Mouse (Mus musculus) heart, adult 8-10 months (tissue): ENCODE results near the gene Gpc5. TPM values are rescaled to one million over a fixed set of nuclear protein-coding genes. Genes with fewer than 3 reads are reported as not detected.

ENCODE experiments used
- DNase-seq: peaks from one replicate; pipeline ENCODE4 v3.0.0; 2022; ENCODE audit warnings: low spot score
- total RNA-seq, 4 experiments: library from RNA; stranded (reverse); gene quantifications; 2 replicates each; pipeline ENCODE4 v1.2.4; 2022

Gpc5 gene
- total RNA-seq, 4 experiments from 2014 or later = not detected

GRCm38 (mm10) chr14:115831854-115832625 is 740.0 kb downstream of the Gpc5 start:
- no peak for DNase-seq

- DNase-seq = no peak
These were observed 751.8 kb downstream of the Gpc5 start for GRCm38 (mm10) chr14:115843783-115844182.

- no peak for DNase-seq
These were observed 752.9 kb downstream of the Gpc5 start for GRCm38 (mm10) chr14:115844773-115845427.

DNA sequence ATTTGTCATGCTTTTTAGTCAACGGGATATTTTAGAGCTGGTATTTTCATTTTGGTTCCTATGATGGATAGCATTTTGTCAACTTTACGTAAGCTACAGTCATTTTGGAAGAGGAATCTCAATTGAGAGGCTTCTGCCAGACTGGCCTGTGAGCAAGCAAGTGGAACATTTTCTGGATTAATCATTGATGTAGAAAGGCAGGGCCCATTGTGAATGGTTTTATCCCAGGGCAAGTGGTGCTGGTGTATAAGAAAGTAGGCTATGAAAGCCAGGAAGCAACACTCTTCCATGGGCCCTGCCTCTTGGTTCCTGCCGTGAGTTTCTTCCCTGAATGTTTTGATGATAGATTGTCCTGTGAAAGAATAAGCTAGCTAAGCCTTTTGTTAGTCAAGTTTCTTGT is 777.1 kb downstream of the Gpc5 start:
- no peak for DNase-seq

GRCm38 (mm10) chr14:115976062-115976461 is 884.0 kb downstream of the Gpc5 start:
- no peak for DNase-seq

- DNase-seq = no peak
These were observed 887.2 kb downstream of the Gpc5 start for GRCm38 (mm10) chr14:115979233-115979632.

DNA sequence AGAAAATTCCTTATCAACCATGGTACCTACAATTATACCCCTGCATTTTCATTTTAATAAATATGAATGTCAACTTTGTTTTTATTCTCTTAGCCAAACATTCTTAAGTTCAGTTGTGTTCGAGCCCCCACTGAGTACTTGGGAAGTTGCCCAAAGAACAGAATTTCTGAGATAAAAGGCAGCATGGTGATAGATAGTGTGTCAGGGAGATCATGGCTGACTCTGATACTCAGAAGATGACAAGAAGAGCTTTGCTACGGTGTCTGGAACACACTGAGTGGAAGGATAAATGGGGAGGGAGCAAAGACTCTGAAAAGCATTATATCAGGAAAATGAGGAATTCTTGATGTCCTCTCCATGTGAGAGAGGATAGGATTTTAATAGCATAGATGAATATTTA is 898.7 kb downstream of the Gpc5 start:
- no peak for DNase-seq

DNA sequence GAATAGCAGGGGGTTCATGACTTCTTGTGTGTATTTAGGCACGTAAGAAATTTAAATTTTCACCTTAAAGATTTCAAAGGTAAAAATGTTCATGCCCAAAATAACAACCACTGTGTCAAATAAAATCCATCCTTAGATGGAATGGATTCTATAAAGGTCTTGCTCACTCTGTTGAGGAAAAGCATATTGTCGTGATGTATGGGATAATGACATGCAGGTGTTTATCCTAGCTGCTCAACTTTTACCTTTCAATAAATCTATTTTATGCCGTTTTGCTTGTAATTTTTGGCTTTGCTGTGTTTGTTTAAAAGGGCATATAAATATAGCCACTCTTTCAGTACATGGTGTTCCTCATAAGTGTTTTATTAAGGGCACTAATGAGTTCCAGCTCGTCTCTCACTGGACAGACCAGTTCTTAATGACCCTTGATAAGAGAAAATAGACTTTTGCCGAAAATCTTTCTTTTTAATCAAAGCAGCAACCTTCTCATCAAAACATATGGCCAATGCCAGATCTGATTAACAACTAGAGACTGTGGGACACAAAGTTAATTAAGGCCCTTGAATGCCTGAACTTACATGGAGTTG is 901.6 kb downstream of the Gpc5 start:
- DNase-seq = no peak

DNA sequence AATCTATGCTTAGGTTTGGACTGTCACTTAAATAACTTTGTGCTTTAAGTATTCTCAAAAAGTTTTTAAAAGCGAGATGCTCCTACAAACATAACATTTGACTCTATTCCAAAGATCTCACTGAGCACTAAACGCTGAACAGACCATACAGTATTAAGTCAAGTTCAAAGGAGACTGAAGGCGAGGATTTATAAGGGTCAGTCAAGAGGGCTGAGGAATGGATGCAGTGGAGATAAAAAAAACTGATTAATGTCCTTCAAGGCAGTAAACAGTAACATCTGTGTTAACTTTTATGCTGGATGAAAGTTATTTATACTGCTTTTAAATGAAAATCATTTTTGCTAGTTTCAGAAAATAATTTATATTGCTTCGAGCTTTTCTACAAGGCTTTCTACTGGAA is 906.9 kb downstream of the Gpc5 start:
- DNase-seq = no peak

DNA sequence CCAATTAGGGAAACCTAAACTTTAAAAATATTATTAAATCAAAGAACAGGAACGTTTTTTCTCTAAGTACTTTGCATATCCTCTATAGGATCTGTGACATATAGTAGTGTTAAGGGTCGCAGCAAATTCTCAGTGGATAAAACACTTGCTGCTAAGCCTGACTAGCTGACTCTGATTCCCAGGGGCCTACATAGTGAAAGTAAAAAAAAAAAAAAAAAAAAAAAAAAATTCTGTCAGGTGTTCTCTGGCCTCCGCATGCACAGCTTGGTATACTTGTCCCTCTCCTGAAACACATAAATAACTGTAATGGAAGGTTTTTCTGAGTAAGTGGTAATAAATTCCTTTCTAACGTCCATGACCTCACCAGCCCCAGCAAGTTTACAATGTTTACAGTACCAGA is 995.0 kb downstream of the Gpc5 start:
- DNase-seq = no peak

DNA sequence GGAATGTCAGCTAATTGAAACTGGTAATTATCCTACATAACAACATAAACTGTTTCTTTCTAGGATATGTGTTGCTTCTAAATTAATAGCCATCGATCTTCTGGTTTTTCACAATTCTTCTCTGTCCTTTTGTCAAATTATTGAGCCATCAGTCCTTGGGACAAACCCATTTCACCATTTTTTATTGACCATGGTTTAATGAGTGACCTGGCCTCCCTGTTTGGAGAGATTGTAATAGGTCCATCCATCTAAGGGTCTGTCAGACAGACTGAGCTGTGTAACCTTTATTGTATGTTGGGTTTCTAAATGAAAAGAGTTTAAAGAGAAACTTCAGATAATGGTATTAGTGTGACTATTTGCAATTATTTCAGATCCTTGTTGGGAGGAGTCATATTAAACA is 1035.9 kb downstream of the Gpc5 start:
- no peak for DNase-seq

GRCm38 (mm10) chr14:116137330-116137729 is 1045.3 kb downstream of the Gpc5 start:
- no peak for DNase-seq

GRCm38 (mm10) chr14:116137772-116138171 is 1045.8 kb downstream of the Gpc5 start:
- no peak for DNase-seq

- DNase-seq = no peak
These were observed 1070.6 kb downstream of the Gpc5 start for GRCm38 (mm10) chr14:116162586-116162985.

GRCm38 (mm10) chr14:116167401-116167800 is 1075.4 kb downstream of the Gpc5 start:
- no peak for DNase-seq

DNA sequence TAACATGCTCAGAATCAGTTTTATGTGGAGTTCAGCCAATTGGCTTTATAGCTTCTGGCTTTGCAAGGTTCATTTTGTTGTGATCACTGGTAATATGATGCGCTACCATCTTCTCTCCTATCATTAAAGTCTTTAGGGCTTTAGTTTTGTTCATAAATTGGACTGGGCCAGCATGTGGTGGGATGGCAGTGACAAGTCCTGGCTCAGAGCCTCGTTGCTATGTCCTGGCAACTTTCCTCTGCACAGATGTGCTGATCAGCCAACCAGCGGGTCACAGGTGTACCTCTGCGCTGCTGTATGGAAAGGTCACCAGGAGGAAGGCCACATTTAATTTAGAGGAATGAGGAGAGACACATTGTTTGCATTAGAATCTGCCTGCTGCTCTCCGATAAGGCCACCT is 1077.1 kb downstream of the Gpc5 start:
- no peak for DNase-seq

DNA sequence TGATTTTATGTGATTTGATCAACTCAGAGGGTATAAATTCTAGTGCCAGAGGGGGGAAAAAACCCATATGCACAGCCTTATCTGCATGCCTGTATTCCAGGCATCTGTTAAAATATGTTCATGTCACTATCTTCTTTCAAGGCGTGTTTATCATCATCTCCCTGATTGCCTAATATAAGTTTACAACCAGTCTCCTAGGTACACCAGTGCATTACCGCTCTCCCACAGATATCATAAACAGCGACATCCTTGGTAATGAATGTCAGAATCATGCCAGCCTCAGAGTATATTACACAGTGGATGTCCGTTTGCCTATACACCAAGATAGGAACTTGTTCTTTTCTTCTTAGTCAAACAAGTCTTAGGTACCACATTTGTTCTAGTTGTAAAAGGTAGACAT is 1095.0 kb downstream of the Gpc5 start:
- no peak for DNase-seq

GRCm38 (mm10) chr14:116206977-116207376 is 1115.0 kb downstream of the Gpc5 start:
- no peak for DNase-seq

- DNase-seq = no peak
These were observed 1116.6 kb downstream of the Gpc5 start for GRCm38 (mm10) chr14:116208581-116208980.

DNA sequence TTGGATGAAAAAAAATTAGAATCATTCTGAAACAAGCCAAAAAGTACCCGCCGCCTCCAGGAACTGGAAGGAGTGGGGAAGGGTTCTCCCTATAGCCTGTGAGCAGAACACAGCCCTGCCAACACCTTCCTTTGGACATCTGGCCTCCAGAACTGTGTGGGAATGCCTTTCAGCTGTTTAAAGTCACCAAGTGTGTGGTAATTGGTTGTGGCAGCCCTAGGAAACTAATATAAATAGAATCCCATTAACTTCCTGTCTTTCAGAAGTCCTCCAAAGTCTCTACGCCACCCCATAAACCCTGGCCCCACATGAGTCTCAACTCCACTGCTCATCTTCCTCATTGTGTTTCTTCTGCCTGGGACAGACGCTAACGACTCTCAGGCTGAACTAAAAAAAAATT is 1117.0 kb downstream of the Gpc5 start:
- DNase-seq = no peak

DNA sequence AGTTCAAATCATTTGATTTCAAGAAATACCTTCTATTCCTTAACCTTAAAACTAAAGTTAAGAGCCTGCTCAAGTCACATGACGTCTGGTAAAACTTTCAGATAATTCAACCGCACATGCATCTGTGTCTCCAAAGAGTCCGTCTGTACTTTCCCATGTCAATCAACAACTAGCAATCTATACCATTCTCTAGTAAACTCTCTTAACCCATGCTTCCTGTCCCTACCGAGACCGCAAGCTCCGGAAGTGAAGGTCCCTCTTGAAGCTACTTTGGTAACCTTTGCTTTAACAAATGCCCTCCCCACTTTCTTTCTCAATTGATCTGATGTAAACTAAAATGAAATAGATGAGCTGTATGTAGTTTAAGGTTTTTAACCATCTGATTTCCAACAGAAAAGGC is 1118.3 kb downstream of the Gpc5 start:
- no peak for DNase-seq

DNA sequence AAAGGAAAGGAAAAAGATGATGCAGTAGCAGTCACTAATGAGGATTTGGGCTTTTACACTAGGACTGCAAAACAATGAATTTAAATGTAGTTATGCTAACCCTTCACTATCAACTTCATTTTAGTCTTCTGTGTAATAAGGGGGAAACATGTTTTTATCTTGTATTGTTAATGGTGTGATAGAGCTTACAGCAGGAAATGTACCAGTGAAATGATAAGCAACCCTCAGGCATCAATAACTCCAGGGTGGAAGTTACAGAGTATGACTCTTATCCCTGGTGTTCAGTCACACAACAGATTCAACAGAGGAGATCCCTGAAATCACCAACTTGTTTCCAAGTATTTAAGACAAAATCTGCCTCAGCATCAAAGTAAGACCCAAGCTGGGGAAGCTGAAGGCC is 1120.0 kb downstream of the Gpc5 start:
- no peak for DNase-seq

DNA sequence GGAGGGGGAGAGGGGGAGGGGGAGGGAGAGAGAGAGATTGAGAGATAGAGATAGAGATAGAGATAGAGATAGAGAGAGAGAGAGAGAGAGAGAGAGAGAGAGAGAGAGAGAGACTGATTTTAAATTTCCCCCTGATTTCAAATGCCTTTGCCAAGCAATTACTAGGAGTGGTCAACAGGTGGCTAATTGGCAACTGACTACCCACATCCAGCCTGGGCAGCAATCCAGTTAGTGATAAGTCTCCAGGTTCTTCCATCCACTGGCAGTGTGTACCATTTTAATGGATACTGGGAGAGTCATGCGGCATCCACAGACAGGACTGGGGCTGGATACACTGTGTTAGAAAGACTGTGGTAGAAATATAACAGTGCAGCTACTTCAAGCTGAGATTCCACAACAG is 1166.1 kb downstream of the Gpc5 start:
- no peak for DNase-seq
